Mouse (Mus musculus) cerebellum, adult 9-11 months (tissue): ENCODE data around the gene Abce1.
"Not testable (repeated sequence)": the region's sequence is repeated elsewhere in the genome, so short reads cannot be mapped to it uniquely, and the experiment has no call there.

Source experiments
- DNase-seq: peaks from one replicate; pipeline ENCODE4 v3.0.0; 2022

Gene Abce1

DNA sequence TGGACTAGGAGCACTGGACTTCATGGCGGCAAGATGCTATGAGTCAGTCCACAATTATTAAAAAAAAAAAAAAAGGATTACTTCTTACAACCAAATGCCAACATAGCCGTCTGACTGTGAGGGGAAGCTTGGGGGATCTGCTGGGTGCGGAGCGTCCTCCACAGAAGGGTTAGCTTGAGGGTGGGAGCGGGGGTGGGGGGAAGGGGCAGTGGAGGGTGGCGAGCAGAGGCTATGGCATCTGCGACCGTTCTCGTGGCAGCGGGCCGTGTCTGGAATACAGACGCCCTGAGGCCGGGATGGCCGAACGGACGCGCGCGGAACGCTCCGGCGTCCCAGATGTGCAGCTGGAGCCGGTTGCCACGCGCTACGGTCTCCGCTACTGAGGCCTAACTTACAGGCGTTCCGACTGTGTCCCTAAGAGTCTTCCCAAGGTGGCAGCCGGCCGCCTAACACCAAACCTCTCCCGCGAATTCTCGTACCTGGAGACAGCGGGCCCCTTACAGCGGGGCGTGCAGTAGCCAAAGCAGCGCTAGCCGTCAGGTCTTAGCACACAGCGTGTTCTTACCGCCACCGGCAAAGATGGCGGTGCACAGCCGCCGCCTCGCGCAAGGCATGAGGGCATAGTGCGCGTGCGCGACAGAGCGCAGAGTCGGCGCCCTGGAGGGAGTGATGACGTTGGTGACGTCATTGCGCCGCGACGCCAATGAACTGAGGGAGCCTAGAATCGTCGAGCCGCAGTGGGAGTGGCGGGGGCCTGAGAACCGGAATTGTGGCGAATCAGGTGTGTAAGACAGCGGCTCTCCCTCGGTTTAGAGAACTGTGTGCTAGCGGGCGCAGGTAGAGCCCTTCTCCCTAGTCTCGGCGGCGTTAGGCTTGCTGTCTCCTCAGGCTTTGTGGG, at the start of gene Abce1, which contains the start of gene Anapc10:
TSS of gene Abce1 (minus strand) at position 677 of the 898 bp plus-strand sequence.
TSS of gene Anapc10 (plus strand) at position 757 of the 898 bp plus-strand sequence.
- peak; percentile 97 for DNase-seq

DNA sequence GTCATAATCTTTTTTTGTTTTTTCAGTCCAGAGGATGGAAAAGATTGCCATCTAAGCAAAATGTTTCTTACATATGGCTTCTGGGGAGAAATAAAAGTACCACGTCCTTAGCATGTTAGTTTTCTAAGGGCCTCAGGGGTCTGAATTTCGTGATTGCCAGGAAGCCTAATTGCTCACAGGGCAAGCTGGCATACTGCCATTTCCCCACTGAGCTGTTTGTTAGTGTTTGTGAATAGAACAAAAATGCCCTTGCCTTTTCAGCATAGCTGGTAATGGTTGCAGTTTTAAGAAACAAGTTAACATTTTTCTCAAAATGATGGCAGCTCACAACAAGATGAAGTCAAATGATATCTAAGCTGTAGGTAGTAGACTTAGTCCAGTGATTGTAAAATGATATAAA, 38.8 kb upstream of the Abce1 start:
- no peak for DNase-seq

DNA sequence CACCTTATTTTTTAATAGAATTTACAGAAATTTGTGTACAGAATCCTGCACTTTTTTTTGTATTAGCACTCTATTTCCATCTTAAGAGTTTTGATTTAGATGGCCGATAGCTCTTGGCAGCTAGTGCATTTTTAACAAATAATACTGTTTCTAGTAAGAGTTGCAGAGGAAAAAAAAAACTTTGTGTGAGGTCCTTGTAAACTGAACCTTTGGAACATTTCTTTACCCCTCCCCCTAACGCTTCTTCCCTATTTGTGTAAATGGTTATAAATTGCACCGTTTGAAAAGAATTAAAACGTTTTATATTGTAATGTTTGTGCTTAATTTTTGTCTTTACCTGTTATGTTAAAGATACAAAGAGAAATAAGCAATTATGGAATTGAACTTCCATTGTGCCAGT, 37.1 kb upstream of the Abce1 start:
- no peak for DNase-seq

DNA sequence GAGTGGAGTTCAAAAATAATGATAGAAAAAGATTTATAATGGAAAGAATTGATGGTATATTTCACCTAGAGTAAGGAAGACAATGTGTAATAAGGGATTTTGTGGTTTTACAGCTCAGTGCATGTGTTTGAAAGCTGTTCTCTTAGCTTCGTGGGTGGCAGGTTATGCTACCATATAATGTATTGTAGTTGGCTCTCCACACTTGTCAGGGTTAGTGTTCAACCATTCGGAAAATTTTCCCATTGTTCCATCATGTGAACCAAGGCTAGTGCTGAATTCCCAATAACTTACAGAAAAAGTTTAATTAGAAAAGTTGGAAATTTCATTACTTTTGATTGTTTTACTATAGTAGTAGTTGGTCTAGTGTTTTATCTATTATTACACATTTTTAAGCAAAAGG, 36.6 kb upstream of the Abce1 start:
- DNase-seq = no peak

DNA sequence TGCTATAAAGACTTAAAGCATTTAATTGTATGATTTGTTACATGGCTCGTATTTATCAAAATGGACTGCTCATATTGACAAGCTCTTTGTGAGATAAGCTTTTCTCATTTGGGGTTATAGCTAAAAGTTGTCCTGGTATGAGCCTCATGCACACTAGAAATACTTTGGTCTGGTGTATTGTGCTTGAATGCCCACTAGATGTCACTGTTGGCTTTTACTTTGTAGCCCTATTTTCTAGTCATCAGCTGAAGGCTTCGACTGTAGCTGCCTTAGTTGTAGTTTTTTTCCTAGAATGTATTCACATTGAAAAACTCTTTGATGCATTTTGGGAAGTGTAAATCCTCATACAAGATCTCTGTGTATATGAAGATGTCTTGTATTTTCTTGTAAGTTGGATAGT, 22.8 kb upstream of the Abce1 start:
- DNase-seq = peak; percentile 18

DNA sequence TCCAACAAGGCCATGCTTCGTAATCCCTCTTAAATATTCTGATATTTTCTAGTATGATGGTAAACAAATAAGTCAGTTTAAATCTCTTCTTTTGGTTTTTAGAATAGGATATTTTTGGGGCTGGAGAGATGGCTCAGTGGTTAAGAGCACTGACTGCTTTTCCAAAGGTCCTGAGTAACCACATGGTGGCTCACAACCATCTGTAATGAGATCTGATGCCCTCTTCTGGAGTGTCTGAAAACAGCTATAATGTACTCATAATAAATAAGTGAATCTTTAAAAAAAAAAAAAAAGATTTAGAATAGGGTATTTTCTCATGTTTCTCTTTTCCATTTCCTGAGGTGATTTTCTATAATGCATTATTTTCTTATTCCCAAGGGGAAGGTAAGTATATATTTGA, 16.4 kb upstream of the Abce1 start:
- DNase-seq = no peak

DNA sequence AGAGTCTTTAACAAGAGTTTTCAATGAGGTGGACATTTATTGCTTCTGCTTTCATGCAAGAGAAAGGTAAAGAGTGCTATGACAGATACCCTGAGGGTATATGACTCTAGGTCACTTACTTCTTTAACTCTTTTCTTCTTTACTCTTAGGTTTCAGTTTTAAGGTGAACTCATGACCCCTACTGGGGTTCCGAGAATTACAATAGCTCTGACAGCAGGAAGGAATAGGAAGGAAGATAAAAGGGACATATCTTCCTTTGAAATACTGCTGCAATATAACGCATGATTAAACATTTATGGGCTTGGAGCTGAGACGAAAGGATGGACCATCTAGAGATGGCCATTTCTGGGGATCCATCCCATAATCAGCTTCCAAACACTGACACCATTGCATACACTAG, 13.0 kb upstream of the Abce1 start:
- no peak for DNase-seq

DNA sequence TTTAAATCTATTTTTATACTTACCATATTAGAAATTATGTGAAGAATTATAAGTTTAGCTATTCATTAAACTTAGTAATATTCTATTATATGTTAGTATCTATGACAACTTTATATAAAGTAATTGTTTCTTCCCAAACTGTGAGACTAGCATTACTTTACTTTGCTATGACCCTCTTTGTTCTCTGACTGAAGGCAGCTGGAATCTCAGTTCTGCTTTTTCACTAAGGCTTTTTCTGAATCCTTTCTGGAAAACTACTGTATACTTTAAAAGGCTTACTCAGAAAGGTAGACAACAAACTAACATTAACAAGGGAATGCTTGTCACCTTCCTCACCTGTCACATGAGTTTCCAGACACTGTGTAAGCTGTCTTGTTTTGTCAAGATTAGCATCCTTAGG, 11.8 kb upstream of the Abce1 start:
- no peak for DNase-seq

DNA sequence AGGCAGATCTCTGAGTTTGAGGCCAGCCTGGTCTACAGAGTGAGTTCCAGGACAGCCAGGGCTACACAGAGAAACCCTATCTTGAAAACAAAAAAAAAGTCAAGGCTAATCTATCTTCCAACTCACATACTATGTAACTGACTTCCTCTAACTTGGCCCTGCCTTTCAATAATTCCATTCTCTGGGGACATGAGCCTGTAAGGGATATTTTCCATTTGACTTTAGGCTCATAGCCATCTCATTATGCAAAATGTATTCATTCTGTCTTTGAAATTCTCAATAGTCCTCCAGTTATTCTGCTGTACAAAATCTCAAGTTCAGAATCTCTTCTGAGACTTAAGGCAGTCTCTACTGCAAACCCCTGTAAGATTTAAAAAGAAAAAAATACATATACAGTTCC, 10.0 kb upstream of the Abce1 start:
- no peak for DNase-seq

DNA sequence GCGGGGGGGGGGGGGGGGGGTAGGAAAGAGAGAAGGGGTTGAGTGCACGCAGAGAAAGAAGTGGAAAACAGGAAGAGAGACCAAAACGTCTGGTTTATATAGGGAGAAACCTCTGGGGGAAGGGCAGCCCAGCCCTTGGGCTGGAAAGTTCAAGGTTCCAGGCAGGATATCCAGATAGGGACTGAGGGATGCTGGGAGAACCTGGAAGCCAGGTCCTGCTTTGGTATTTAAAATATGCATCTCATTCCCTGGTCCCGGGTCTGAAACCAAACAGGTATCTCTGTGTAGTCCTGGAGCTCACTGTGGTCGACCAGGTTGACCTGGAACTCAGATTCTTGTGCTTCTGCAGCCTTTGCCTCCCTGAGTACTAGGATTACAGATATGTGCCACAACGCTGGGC, 1.1 kb upstream of the Abce1 start:
- no peak for DNase-seq

DNA sequence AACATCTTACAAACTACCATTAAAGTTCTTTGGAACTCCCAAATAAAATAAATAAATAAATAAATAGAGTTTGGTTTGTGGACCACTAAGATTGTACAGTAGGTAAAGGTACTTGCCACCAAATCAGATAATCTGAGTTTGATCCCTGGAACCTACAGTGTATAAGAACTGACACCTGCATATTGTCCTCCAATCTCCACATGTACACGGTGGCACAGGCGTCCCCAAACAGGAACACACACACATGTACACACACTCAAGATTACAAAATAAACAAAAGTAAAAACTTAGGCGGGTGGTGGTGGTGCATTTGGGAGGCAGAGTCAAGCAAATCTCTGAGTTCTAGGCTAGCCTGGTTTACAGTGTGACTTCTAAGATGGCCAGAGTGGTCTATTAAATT, 4.9 kb downstream of the Abce1 start:
- no peak for DNase-seq

DNA sequence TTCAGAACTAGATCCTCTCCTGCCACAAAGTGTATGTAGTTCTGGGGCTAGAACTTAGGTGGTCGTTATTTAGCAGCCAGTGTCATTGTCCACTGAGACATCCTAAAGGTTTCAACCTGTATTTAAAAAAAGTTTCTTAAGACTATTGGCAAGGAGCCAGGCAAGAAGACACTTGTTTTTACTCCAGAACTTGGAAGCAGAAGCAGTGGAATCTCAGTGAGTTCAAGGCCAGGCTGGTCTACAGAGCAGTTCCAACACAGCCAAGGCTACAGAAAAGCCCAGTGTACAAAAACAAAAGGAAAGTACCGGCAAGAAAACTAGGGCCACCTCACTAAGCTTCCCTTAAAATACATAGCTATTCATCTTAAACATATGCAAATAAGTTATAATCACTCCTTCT, 19.0 kb downstream of the Abce1 start:
- DNase-seq = no peak

DNA sequence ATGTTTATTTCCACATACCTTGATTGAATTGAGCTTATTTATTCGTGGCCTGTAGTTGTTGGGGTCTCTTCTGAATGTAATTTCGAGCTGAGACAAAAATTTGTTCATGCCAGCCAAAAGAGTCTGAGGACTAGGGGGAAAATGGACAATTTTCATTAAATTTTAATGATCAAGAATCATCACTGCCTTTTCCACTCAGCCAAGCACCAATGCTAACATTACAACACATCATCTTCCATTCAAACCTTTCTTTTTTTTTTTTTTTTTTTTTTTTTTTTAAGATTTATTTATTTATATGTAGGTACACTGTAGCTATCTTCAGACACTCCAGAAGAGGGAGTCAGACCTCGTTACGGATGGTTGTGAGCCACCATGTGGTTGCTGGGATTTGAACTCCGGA, 25.6 kb downstream of the Abce1 start:
- DNase-seq = not testable (repeated sequence)

DNA sequence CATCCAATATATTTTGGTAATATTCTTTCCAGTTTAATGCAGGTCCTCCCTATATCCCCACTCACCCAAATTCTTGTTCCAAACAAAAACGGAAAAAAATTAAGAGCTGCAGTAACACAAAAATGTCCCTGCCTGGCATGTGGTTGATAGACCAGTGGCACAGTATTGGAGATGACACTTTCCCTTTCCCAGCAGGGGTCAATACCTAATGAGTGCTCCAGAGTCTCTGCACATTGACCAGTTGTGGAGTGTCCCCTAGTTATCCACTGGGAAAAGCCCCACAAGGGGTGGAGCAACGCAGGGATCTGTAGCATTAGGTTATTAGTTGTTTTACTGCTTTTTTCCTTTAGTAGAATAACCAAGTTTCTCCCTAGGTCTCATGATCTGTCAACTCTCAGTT, 30.6 kb downstream of the Abce1 start:
- peak; percentile 7 for DNase-seq

DNA sequence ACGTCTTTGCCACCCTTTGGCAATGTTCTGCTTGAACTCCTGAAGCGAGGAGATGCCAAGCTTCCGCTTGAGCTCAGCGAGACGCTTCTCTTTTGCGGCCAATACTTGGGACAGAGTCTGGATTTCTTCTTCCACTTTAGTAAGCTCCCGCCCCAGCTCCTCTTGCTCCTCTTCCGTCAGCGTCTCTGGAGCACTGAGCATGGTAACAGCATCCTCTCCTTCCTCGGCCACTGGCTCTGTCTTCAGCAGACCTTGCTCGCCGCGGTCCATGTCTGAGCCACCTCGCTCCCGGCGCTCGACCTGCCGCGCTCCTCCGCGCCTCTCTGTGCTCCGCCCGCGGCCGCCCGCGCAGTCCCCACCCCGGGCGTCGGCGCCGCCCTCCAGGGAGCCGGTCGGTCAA, 31.0 kb downstream of the Abce1 start:
- DNase-seq = peak; percentile 17

DNA sequence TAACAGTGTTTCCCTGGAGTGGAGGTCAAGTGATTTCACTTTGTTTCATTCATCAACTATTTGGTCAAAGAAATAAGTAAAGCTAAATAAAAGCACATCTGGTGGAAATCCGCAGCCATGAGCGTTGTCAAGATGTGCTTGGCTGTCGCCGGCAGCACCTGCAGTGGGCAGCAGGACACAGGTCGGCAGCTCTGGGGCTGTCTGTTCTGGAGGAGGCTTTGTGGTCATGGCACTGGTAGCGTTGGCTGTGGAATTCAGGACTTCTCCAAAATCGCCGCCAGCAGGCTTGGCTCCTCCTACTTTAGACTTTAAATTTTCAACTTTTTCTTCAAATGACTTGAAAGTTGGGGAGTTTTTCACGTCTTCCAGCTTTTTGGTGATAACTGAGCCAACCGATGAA, 31.5 kb downstream of the Abce1 start:
- DNase-seq = not testable (repeated sequence)

DNA sequence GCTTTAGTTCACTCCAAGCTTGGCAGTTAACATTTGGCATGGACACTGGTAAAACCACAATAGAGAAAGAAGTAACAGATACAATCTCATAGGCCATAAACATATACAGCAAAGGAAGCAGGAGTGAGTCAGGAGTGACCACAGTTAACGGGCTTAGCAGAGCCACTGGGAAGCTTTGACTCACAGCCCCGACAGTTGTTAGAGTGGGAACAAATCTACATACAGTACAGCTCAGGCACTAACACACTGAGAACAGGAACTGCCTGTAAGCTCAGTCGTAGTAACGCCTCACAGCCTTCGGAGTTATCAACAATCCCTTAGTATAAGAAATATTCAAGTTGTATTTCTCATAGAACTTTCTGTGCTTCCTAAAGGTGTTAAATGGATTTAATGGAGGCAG, 32.5 kb downstream of the Abce1 start:
- no peak for DNase-seq

DNA sequence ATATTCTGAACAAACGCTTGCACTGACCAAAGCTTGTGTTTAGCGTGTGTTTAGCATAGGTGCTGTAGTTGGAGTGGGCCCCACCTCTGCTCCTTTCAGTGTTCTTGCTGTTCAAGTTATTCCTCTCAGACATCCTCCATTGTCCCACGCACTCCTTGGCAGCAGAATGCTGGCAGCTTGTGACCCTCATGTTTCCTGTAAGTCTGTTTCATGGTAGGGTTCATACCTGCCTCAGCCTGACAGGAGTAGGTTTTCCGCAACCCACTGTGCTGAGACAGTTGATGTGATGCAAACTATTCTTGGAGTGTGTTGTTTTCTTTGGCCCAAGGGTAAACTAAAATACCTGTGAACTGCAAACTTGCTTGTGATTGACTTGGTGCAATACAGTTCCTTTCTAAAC, 35.1 kb downstream of the Abce1 start:
- no peak for DNase-seq

DNA sequence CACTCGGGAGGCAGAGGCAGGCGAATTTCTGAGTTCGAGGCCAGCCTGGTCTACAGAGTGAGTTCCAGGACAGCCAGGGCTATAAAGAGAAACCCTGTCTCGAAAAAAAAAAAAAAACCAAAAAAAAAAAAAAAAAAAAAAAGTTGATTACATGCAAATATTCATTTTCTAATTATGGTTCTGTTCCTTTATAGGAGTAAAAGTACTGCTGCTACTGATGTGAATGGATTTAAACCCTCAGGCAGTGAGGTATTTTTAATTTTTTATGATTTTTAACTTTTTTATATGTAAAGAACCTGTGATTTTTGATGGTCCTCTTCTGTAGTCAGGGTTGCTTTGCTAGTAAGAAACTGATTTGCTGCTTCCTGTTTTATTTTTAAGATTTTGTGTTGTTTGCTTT, 52.8 kb downstream of the Abce1 start:
- not testable (repeated sequence) for DNase-seq

DNA sequence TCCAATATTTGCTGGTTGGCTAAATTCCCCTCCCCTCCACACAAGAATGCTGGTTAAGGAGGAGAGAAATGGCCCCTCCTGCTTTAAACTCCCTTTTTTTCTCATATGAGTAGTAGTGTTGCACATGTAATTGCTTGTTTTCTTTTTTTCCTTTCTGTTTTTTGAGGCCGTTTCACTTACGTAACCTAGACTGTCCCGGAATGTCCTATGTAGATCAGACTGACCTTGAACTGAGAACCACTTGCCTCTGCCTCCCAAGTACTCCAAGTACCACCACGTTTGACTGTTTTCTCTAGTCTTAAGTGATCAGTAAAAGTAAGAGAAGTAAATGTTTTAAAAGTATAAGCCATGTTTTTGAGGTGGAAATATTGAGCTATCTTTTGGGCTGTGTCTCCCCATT, 57.8 kb downstream of the Abce1 start:
- DNase-seq = no peak

DNA sequence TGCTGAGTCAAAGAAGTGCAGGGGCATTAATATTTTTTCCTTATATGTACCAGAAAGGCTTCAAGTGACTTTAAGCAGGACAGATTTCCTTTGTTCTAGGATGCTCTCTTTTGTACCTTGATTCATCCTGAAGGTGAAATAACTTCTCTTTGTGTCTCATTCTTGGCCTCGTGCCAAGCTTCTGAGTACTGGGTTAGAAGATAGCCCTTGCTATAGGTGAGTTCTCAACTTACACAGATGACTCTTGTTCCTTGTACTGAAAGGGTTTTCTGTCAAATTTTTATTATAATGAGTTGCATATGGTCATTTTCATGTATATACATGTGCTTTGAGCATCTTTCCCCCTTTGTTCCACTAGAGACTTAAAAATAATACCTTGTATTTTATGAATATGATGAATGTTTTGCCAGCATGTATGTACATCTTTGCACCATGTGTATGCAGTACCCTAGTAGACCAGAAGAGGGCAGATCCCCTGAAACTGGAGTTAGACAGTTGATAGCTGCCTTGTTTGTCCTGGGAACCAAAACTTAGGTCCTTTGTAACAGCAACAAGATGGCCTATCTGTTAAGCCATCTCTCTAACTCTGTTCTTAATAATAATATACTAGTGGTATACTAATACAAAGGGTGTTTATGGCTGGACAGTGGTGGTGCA, 61.3 kb downstream of the Abce1 start:
- DNase-seq = no peak

DNA sequence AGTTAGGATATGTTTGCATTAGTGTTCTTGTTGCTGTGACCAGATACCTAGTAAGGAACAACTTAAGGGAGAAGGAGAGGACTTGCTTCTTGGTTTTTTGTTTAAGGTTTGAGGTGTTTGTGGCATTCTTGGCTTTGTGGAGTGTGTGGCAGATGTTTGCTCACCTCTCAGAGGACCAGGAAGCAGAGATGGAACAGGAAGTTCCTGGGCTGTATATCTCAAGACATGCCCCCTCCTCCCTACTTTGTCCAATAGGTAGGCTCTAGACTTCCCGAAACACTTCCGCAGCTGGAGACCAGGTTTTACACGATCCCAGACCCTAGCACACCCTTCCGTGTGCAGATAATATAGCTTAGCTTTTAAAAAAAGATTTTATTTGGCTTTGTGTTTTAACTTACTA, 62.0 kb downstream of the Abce1 start:
- DNase-seq = no peak

DNA sequence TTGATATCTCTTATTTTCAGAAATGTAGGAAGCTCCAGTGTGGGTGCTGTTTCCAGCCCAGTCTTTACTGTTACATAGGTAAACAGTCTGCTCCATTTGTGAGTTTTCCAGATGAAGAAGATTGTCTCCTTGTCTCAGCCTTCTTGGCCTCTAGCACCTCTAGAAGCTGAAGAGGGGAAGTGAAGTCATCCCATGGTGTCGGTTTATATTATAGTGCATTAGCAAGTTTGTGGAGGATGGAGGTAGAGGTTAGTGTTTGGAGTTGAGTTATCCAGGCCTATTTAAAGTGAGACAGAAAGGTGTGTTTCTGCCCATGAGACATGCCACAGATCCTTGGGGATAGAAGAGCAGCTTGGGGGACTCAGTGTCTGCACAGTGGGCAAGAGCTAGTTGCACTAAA, 70.4 kb downstream of the Abce1 start:
- no peak for DNase-seq
